Mouse (Mus musculus) layer of hippocampus, adult 2 months (tissue): ENCODE measurements around the gene Prr19. TPM values are rescaled to one million over a fixed set of nuclear protein-coding genes. Genes with fewer than 3 reads are reported as not detected.

Experiments used
- DNase-seq, 2 experiments: peaks; one replicate each; pipeline ENCODE4 v3.0.0; 2022; ENCODE audit warnings: low spot score in 2 of 2
- H3K27ac ChIP-seq: fragments of 200-600 bp; 2 replicates; pipeline ENCODE4 v1.8.1; 2022
- H3K4me3 ChIP-seq: fragments of 200-600 bp; 2 replicates; pipeline ENCODE4 v1.8.1; 2022; ENCODE audit warnings: mild to moderate bottlenecking
- CTCF ChIP-seq: fragments of 200-600 bp; conservative IDR thresholded peaks from 2 replicates; pipeline ENCODE4 v1.8.1; 2022; ENCODE audit warnings: antibody characterized with exemption, mild to moderate bottlenecking, moderate library complexity
- total RNA-seq, 2 experiments: library from RNA; stranded (reverse); gene quantifications; 2 replicates each; pipeline ENCODE4 v1.2.3; 2021

The Prr19 gene
- total RNA-seq, 2 experiments from 2014 or later: not detected

- peak overlapping the region; percentile 99 for H3K27ac ChIP-seq
- DNase-seq: peak; percentile 84 to 90
- H3K4me3 ChIP-seq: peak overlapping the region; percentile 64
- peak; percentile 67 for TF ChIP-seq CTCF
These were observed 21.9 kb upstream of the Prr19 start for GRCm38 (mm10) chr7:25279076-25279860.

DNA sequence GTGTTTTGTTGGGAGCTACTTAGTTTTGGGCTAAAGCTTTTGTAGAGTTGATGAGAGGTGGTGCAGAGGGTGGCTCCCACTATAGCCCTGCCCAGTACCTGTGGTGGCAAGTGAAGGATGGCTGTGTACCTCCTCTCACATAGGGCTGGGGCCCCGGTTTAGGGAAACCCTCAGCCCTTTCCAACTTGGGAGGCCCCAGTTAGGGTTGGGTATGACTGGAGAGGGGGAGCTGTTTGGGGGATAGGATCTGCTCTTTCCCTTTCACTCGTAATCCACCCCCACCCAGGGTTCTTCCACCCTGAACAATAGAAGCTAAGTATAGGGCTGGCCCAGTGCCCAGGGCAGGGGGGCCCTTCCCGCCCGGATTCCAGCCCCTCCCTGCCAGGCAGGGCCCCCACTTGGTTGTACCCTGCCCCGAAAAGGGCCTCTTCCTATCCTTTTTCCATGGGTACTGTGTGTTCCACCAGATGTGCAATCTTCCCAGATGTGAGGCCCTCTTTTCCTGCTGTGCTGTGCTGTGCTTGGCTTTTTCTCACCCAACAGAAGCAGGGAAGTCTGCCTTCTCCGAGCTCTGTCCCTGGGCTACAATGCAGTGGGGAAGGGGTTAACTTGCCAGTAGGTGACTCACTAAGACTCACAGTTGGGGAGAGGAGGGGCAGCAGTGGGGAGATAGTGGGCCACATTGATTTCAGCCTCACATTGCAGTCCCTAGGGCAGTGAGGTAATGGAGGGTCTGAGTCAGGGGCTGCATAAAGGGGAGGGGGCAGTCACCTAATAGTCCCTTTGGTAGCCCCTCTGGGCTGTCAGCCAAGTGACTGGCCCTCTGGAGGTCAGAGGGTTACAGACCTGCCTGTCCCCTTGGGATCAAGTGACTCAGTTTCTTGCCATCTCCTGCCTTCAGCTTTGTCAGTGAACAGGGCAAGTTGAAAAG, 21.1 kb upstream of the Prr19 start:
- TF ChIP-seq CTCF: no peak
- Histone ChIP-seq H3K4me3 (peak overlapping the region; percentile 64), H3K27ac (peak overlapping the region; percentile 99)
- no peak for DNase-seq

DNA sequence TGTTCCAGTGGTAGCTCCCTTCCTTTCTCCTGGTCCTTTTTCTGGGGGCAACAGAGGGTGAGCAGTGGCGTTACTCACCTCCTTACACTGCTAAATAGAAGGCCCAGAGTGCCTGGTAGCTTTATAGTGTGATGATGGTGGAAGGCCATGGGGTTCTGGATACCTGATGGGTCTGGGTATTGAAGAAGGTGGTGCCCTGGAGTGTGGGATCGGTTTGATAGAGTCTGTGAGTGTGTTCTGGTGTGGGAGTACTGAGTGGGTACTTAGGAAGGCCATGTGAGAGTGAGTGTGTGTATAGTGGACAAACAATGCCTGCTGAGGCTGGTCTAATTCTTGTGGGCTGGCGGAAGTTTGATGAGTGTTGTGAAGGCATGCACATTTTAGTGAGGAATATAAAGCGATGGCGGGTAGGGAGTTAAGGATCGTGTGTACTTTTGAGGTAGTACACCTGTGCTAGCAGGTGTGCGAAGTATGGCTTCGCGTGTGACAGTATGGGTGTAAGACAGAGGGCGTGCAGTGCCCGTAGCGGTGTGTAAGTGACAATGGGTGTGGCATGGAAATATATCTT, 20.0 kb upstream of the Prr19 start:
- Histone ChIP-seq H3K27ac (peak overlapping the region; percentile 99), H3K4me3 (peak overlapping the region; percentile 52)
- TF ChIP-seq CTCF: no peak
- no peak for DNase-seq

GRCm38 (mm10) chr7:25281734-25282601, 19.2 kb upstream of the Prr19 start:
- peak overlapping the region; percentile 99 for H3K27ac ChIP-seq
- peak overlapping the region; percentile 87 for H3K4me3 ChIP-seq
- DNase-seq: peak; percentile 96 to 97
- TF ChIP-seq CTCF: 0 out of 2 replicates have a peak, but pooled peaks have one; percentile 12

- 0 out of 2 replicates have a peak, but pooled peaks have one; percentile 14 for TF ChIP-seq CTCF
- peak overlapping the region; percentile 87 for H3K4me3 ChIP-seq
- no peak for DNase-seq
- H3K27ac ChIP-seq: peak overlapping the region; percentile 99
These were observed 18.4 kb upstream of the Prr19 start for GRCm38 (mm10) chr7:25282731-25283211.

- peak overlapping the region; percentile 99; the same call in 1 of the 2 replicates for H3K27ac ChIP-seq
- H3K4me3 ChIP-seq: peak overlapping the region; percentile 87; the same call in 1 of the 2 replicates
- TF ChIP-seq CTCF: no peak
- DNase-seq: no peak
These were observed 17.6 kb upstream of the Prr19 start for GRCm38 (mm10) chr7:25283637-25284036.

- TF ChIP-seq CTCF: no peak
- Histone ChIP-seq H3K4me3 (no peak overlapping the region), H3K27ac (peak overlapping the region; percentile 99; the same call in 1 of the 2 replicates)
- DNase-seq: no peak
These were observed 17.0 kb upstream of the Prr19 start for GRCm38 (mm10) chr7:25284171-25284570.

DNA sequence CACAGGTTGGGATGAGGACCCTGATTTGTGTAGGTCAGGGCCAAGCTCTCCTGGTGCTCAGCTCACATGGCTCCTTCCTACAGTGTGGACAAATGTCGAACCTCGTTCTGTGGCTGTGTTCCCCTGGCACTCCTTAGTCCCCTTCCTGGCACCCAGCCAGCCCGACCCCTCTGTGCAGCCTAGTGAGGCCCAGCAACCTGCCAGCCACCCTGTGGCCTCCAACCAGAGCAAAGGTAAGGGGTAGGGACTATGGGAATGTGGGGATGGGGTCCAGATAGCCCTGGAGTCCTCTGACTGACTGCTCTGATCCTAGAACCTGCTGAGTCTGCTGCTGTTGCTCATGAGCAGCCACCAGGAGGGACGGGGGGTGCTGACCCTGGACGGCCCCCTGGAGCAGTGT, 16.4 kb upstream of the Prr19 start:
- DNase-seq: no peak
- Histone ChIP-seq H3K27ac (no peak overlapping the region), H3K4me3 (no peak overlapping the region)
- no peak for TF ChIP-seq CTCF

DNA sequence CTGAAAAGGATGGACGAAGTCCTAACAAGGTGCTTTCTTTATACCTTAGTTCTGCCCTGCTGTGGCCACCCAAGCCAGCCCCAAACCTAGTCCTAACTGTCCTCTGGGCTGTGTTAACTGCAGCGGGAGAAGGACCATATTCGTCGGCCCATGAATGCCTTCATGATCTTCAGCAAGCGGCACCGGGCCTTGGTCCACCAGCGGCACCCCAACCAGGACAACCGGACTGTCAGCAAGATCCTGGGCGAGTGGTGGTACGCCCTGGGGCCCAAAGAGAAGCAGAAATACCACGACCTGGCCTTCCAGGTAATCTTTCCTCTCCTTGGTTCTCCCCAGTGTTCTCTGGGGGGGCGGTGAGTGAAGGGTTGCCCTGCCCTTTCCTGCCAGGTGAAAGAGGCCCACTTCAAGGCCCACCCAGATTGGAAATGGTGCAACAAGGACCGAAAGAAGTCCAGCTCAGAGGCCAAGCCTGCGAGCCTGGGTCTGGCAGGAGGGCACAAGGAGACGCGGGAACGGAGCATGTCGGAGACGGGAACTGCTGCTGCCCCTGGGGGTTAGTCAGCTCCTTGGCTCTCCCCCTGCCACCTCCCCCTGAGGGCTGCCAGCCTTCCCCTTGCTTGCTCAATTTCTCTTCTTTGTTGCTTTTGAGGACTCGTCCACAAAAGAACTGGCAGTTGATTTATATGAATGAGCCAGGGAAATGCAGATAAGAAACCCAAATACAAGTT, 15.5 kb upstream of the Prr19 start:
- no peak overlapping the region for H3K4me3 ChIP-seq
- no peak overlapping the region for H3K27ac ChIP-seq
- DNase-seq: no peak
- no peak for TF ChIP-seq CTCF

DNA sequence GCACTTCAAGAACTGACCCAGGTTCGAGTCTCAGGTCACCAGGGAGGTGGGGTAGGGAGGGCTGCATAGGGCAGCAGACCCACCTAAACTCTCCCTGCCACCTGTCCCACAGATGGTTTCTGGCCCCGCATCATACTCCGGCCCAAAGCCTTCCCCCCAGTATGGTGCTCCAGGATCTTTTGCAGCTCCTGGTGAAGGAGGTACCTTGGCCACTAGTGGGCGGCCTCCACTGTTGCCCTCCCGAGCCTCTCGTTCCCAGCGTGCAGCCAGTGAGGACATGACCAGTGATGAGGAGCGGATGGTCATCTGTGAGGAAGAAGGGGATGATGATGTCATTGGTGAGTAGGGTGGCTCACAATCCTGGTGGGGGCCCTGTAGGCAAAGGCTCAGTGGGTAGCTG, 14.2 kb upstream of the Prr19 start:
- H3K27ac ChIP-seq: no peak overlapping the region
- peak; percentile 44 for TF ChIP-seq CTCF
- no peak overlapping the region for H3K4me3 ChIP-seq
- no peak for DNase-seq

DNA sequence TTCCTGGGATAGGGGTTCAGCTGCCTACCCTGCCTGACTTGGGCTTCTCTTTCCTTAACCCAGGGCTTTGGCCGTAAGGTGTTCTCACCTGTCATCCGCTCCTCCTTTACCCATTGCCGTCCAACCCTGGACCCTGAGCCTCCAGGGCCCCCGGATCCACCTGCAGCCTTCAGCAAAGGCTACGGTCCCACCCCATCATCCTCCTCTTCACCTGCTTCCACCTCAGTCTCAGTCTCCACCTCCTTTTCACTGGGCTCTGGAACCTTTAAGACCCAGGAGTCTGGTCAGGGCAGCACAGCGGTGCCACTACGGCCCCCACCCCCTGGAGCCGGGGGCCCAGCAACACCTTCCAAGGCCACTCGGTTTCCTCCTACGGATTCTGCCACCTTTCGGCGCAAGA, 13.2 kb upstream of the Prr19 start:
- DNase-seq: no peak
- TF ChIP-seq CTCF: no peak
- Histone ChIP-seq H3K4me3 (no peak overlapping the region), H3K27ac (no peak overlapping the region)
